Mouse (Mus musculus) olfactory bulb, adult 2 months (tissue): Measurements from ENCODE around the gene Rgl2.

ENCODE experiments used
- CTCF ChIP-seq: fragments of 200-500 bp; IDR thresholded peaks from 2 replicates; pipeline ENCODE4 v1.5.1; 2012; ENCODE audit warnings: low read depth, mild to moderate bottlenecking, low read length, moderate library complexity; ENCODE audit not compliant: insufficient read depth
- POLR2A ChIP-seq: fragments of 200-500 bp; IDR thresholded peaks from 2 replicates; pipeline ENCODE4 v1.6.1; 2012; ENCODE audit warnings: mild to moderate bottlenecking, low read depth, low read length, moderate library complexity; ENCODE audit not compliant: insufficient read depth

- TF ChIP-seq CTCF (no peak), POLR2A (no peak)
These were observed 20.8 kb downstream of the Rgl2 start for GRCm38 (mm10) chr17:33950131-33950625.
